Mouse (Mus musculus): ENCODE data around the gene Rybp.

Rybp gene

GRCm38 (mm10) chr6:100188883-100189743 lies 98.2 kb downstream of the Rybp start:
- no peak for DNase-seq (ENCODE audit: low spot score)

GRCm38 (mm10) chr6:100187821-100188220 lies 99.5 kb downstream of the Rybp start:
- DNase-seq (ENCODE audit: low spot score), result no peak

- DNase-seq (ENCODE audit: low spot score), result no peak
Observed at GRCm38 (mm10) chr6:100186789-100187188, 100.5 kb downstream of the Rybp start.

- no peak for DNase-seq (ENCODE audit: low spot score)
Observed at GRCm38 (mm10) chr6:100185524-100185923, 101.8 kb downstream of the Rybp start.

- no peak for DNase-seq (ENCODE audit: low spot score)
Observed at GRCm38 (mm10) chr6:100183344-100183743, 103.9 kb downstream of the Rybp start.

GRCm38 (mm10) chr6:100180883-100181262 lies 106.4 kb downstream of the Rybp start:
- DNase-seq (ENCODE audit: low spot score), result no peak

GRCm38 (mm10) chr6:100180213-100180882 lies 106.9 kb downstream of the Rybp start:
- no peak for DNase-seq (ENCODE audit: low spot score)

GRCm38 (mm10) chr6:100178830-100179229 lies 108.5 kb downstream of the Rybp start:
- no peak for DNase-seq (ENCODE audit: low spot score)
